Mouse (Mus musculus): ENCODE data around the gene Rad51b. TPM values are rescaled to one million over a fixed set of nuclear protein-coding genes. Genes with fewer than 3 reads are reported as not detected.
A peak's percentile ranks its signal among the peaks of the same experiment; 100 is the strongest.

Gene Rad51b
- polyA plus RNA-seq, 1 experiment from 2014 or later, result 8.7 TPM

GRCm38 (mm10) chr12:79382416-79382815 lies 85.3 kb downstream of the Rad51b start:
- H3K4me3 ChIP-seq (replicated peaks), result no peak overlapping the region
- 38% methylated on average over 2 of the region's 2 CpGs for WGBS

GRCm38 (mm10) chr12:79383583-79383982 lies 86.5 kb downstream of the Rad51b start:
- H3K4me3 ChIP-seq (replicated peaks), result no peak overlapping the region
- peak overlapping the region; percentile 64 for H3K27ac ChIP-seq
- H3K9me3 ChIP-seq, result no peaks in the 10 kb centered on the region
- no peak overlapping the region for H3K9ac ChIP-seq
- H3K36me3 ChIP-seq, result no peaks in the 10 kb centered on the region
- H3K4me2 ChIP-seq, result no peak overlapping the region
- 45% methylated on average over 3 of the region's 3 CpGs for WGBS
- H3K27me3 ChIP-seq (replicated peaks), result no peaks in the 10 kb centered on the region
- peaks cover 8% of the 10 kb centered on the region; the same call in 1 of the 2 replicates for H3K4me1 ChIP-seq
- ATAC-seq (ENCODE audit: insufficient read depth, low FRiP score, low read depth), result peak; percentile 73; the same call in 1 of the 2 replicates

More at GRCm38 (mm10) chr12:79382416-79382815, 85.3 kb downstream of the Rad51b start:
- H3K27me3 ChIP-seq (replicated peaks), result no peaks in the 10 kb centered on the region
- no peaks in the 10 kb centered on the region for H3K36me3 ChIP-seq
- peaks cover 8% of the 10 kb centered on the region; the same call in 1 of the 2 replicates for H3K4me1 ChIP-seq
- H3K4me2 ChIP-seq, result no peak overlapping the region
- H3K9ac ChIP-seq, result no peak overlapping the region
- H3K27ac ChIP-seq, result peak overlapping the region; percentile 64; the same call in 1 of the 2 replicates
- ATAC-seq (ENCODE audit: insufficient read depth, low FRiP score, low read depth), result no peak
- no peaks in the 10 kb centered on the region for H3K9me3 ChIP-seq

- Histone ChIP-seq H3K36me3 (no peaks in the 10 kb centered on the region), H3K27ac (peak overlapping the region; percentile 86), H3K9ac (no peak overlapping the region), H3K9me3 (no peaks in the 10 kb centered on the region), H3K4me3 (replicated peaks) (no peak overlapping the region), H3K4me1 (peaks cover 8% of the 10 kb centered on the region; the same call in 1 of the 2 replicates), H3K4me2 (peak overlapping the region; percentile 42), H3K27me3 (replicated peaks) (no peaks in the 10 kb centered on the region)
- peak; percentile 78 for ATAC-seq (ENCODE audit: insufficient read depth, low FRiP score, low read depth)
- 14% methylated on average over 9 of the region's 9 CpGs for WGBS
Measured at GRCm38 (mm10) chr12:79384787-79385186, 87.7 kb downstream of the Rad51b start.

- Histone ChIP-seq H3K36me3 (no peaks in the 10 kb centered on the region), H3K4me2 (peak overlapping the region; percentile 42), H3K27me3 (replicated peaks) (no peaks in the 10 kb centered on the region), H3K9me3 (no peaks in the 10 kb centered on the region), H3K4me1 (peaks cover 8% of the 10 kb centered on the region; the same call in 1 of the 2 replicates), H3K4me3 (replicated peaks) (no peak overlapping the region), H3K9ac (no peak overlapping the region), H3K27ac (peak overlapping the region; percentile 86)
- ATAC-seq (ENCODE audit: insufficient read depth, low FRiP score, low read depth), result peak; percentile 70; the same call in 1 of the 2 replicates
- 44% methylated on average over 5 of the region's 5 CpGs for WGBS
Measured at GRCm38 (mm10) chr12:79385199-79385598, 88.1 kb downstream of the Rad51b start.

- ATAC-seq (ENCODE audit: insufficient read depth, low FRiP score, low read depth), result no peak
- H3K36me3 ChIP-seq, result no peaks in the 10 kb centered on the region
- H3K4me2 ChIP-seq, result no peak overlapping the region
- no peak overlapping the region for H3K4me3 ChIP-seq (replicated peaks)
- peak overlapping the region; percentile 75 for H3K27ac ChIP-seq
- no peak overlapping the region for H3K9ac ChIP-seq
- 0 out of 2 replicates have a peak, but pooled peaks cover 5% of the 10 kb centered on the region for H3K4me1 ChIP-seq
- no peaks in the 10 kb centered on the region for H3K9me3 ChIP-seq
- no peaks in the 10 kb centered on the region for H3K27me3 ChIP-seq (replicated peaks)
- 52% methylated on average over 6 of the region's 6 CpGs for WGBS
Measured at GRCm38 (mm10) chr12:79387886-79388285, 90.8 kb downstream of the Rad51b start.

- ATAC-seq (ENCODE audit: insufficient read depth, low FRiP score, low read depth), result no peak
- Histone ChIP-seq H3K9ac (no peak overlapping the region), H3K27ac (peak overlapping the region; percentile 18; the same call in 1 of the 2 replicates), H3K4me3 (replicated peaks) (no peak overlapping the region), H3K4me2 (no peak overlapping the region), H3K36me3 (no peaks in the 10 kb centered on the region), H3K4me1 (0 out of 2 replicates have a peak, but pooled peaks cover 5% of the 10 kb centered on the region), H3K27me3 (replicated peaks) (no peaks in the 10 kb centered on the region), H3K9me3 (no peaks in the 10 kb centered on the region)
- WGBS, result 88% methylated on average over 3 of the region's 3 CpGs
Measured at GRCm38 (mm10) chr12:79389251-79389650, 92.2 kb downstream of the Rad51b start.

GRCm38 (mm10) chr12:79389971-79390370 lies 92.9 kb downstream of the Rad51b start:
- Histone ChIP-seq H3K9ac (no peak overlapping the region), H3K9me3 (no peaks in the 10 kb centered on the region), H3K4me3 (replicated peaks) (no peak overlapping the region), H3K36me3 (no peaks in the 10 kb centered on the region), H3K27me3 (replicated peaks) (no peaks in the 10 kb centered on the region), H3K27ac (no peak overlapping the region), H3K4me2 (no peak overlapping the region), H3K4me1 (0 out of 2 replicates have a peak, but pooled peaks cover 5% of the 10 kb centered on the region)
- no peak for ATAC-seq (ENCODE audit: insufficient read depth, low FRiP score, low read depth)

- Histone ChIP-seq H3K4me3 (replicated peaks) (no peak overlapping the region), H3K4me1 (no peaks in the 10 kb centered on the region), H3K27me3 (replicated peaks) (no peaks in the 10 kb centered on the region), H3K9ac (no peak overlapping the region), H3K9me3 (no peaks in the 10 kb centered on the region), H3K4me2 (no peak overlapping the region), H3K36me3 (no peaks in the 10 kb centered on the region), H3K27ac (peak overlapping the region; percentile 61)
- WGBS, result 37% methylated on average over 2 of the region's 2 CpGs
- no peak for ATAC-seq (ENCODE audit: insufficient read depth, low FRiP score, low read depth)
Measured at GRCm38 (mm10) chr12:79393636-79394035, 96.6 kb downstream of the Rad51b start.

- H3K4me3 ChIP-seq (replicated peaks), result no peak overlapping the region
Measured at GRCm38 (mm10) chr12:79403992-79404391, 106.9 kb downstream of the Rad51b start.

GRCm38 (mm10) chr12:79404494-79404893 lies 107.4 kb downstream of the Rad51b start:
- no peaks in the 10 kb centered on the region for H3K36me3 ChIP-seq
- H3K9ac ChIP-seq, result no peak overlapping the region
- no peak overlapping the region for H3K4me2 ChIP-seq
- no peaks in the 10 kb centered on the region for H3K27me3 ChIP-seq (replicated peaks)
- no peaks in the 10 kb centered on the region for H3K4me1 ChIP-seq
- no peak overlapping the region for H3K27ac ChIP-seq
- no peak overlapping the region for H3K4me3 ChIP-seq (replicated peaks)
- WGBS, result 26% methylated on average over 1 of the region's 1 CpGs
- no peaks in the 10 kb centered on the region for H3K9me3 ChIP-seq
- no peak for ATAC-seq (ENCODE audit: insufficient read depth, low FRiP score, low read depth)

More at GRCm38 (mm10) chr12:79403992-79404391, 106.9 kb downstream of the Rad51b start:
- ATAC-seq (ENCODE audit: insufficient read depth, low FRiP score, low read depth), result no peak
- no peak overlapping the region for H3K9ac ChIP-seq
- no peaks in the 10 kb centered on the region for H3K4me1 ChIP-seq
- H3K9me3 ChIP-seq, result no peaks in the 10 kb centered on the region
- H3K36me3 ChIP-seq, result no peaks in the 10 kb centered on the region
- no peak overlapping the region for H3K27ac ChIP-seq
- H3K4me2 ChIP-seq, result no peak overlapping the region
- H3K27me3 ChIP-seq (replicated peaks), result no peaks in the 10 kb centered on the region
- WGBS, result 56% methylated on average over 3 of the region's 3 CpGs

GRCm38 (mm10) chr12:79408677-79409076 lies 111.6 kb downstream of the Rad51b start:
- peak overlapping the region; percentile 54; the same call in 1 of the 2 replicates for H3K27ac ChIP-seq
- H3K36me3 ChIP-seq, result no peaks in the 10 kb centered on the region
- ATAC-seq (ENCODE audit: insufficient read depth, low FRiP score, low read depth), result no peak
- H3K9ac ChIP-seq, result no peak overlapping the region
- WGBS, result 52% methylated on average over 2 of the region's 2 CpGs
- no peaks in the 10 kb centered on the region for H3K4me1 ChIP-seq
- H3K4me2 ChIP-seq, result no peak overlapping the region
- H3K9me3 ChIP-seq, result no peaks in the 10 kb centered on the region
- no peak overlapping the region for H3K4me3 ChIP-seq (replicated peaks)
- no peaks in the 10 kb centered on the region for H3K27me3 ChIP-seq (replicated peaks)

GRCm38 (mm10) chr12:79409126-79409860 lies 112.2 kb downstream of the Rad51b start:
- Histone ChIP-seq H3K27ac (peak overlapping the region; percentile 76), H3K4me2 (no peak overlapping the region), H3K4me1 (no peaks in the 10 kb centered on the region), H3K27me3 (replicated peaks) (no peaks in the 10 kb centered on the region), H3K9me3 (no peaks in the 10 kb centered on the region), H3K36me3 (no peaks in the 10 kb centered on the region), H3K9ac (no peak overlapping the region), H3K4me3 (replicated peaks) (no peak overlapping the region)
- 37% methylated on average over 4 of the region's 4 CpGs for WGBS
- ATAC-seq (ENCODE audit: insufficient read depth, low FRiP score, low read depth), result no peak

Data from stomach, embryonic 15.5 days (tissue).